Mouse (Mus musculus): ENCODE results near the gene Rcor3. TPM values are rescaled to one million over a fixed set of nuclear protein-coding genes. Genes with fewer than 3 reads are reported as not detected.
A peak's percentile ranks its signal among the peaks of the same experiment; 100 is the strongest.

Gene Rcor3
- total RNA-seq, 4 experiments from 2014 or later, result 33.0 to 37.9 (median 34.3) TPM

DNA sequence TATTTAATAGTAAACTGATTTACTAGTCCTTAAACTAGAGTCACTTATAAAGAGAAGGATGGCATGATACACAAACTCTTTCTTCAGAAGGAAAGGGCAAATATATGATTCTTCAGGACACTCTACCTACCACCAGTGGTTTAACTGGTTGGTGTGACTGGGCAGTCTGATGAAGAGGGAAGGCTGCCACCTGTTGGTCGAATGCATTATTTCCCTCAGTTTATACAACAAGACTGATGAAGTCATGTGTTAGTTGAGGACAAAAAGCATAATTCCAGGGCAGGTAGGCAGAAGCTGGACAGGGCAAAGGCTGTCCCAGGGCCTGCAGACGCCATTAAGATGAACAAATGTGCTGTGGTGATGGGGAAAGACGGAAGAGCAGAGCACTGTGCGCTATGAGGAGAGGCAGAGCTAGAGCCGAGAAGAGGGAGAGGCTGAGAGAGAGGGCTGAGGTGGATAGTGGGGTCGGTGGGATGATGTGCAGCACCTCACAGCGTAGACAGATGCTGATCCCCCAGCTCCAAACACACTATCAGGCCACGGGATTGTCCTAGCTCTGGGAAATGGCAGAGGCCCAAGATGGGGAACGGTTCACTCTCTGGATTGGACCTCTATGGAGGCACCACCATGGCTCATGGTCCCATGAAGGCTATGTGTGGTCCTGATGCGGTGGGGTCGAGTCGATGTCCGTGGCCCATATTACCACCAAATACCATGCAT lies 43.3 kb downstream of the Rcor3 start:
- DNase-seq (ENCODE audit: low spot score in 2 of 2), result no peak

DNA sequence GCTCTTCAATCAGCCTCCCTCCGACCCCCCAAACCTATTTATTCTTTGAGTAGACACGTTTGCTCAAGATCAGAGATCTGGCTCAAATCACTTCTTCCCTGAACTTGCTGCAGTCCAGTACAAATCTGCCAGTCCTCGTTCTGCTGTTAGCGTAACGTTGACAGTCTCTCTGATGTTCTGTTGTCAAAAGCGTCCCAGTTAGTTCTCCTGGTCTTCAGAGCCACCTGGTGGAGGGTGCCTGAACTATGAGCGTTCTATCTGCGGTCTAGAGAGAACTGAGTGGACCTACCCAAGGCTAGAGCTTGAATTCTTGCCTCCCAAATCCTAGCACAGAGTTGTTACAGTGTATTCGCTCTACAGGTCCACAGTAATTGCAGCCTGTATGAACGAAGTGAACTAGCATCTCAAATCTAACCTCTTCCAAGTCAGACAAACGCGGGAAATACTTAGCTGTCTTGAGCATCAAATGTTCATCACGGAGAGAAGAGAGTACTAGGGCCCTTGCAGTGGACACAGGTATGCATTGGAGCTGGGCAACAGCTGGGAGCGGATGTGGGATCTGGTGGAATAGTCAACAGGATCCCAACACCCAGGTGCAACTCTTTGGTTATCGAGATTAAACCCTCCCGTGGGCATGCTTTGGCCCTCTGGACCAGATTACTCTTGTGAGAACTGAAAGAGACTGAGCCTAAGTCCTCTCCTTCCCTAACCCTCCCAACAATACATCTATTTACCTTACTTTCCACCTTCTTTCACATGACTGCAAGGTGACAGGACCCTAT lies 44.8 kb downstream of the Rcor3 start:
- DNase-seq (ENCODE audit: low spot score in 2 of 2), result peak; percentile 70 to 78

DNA sequence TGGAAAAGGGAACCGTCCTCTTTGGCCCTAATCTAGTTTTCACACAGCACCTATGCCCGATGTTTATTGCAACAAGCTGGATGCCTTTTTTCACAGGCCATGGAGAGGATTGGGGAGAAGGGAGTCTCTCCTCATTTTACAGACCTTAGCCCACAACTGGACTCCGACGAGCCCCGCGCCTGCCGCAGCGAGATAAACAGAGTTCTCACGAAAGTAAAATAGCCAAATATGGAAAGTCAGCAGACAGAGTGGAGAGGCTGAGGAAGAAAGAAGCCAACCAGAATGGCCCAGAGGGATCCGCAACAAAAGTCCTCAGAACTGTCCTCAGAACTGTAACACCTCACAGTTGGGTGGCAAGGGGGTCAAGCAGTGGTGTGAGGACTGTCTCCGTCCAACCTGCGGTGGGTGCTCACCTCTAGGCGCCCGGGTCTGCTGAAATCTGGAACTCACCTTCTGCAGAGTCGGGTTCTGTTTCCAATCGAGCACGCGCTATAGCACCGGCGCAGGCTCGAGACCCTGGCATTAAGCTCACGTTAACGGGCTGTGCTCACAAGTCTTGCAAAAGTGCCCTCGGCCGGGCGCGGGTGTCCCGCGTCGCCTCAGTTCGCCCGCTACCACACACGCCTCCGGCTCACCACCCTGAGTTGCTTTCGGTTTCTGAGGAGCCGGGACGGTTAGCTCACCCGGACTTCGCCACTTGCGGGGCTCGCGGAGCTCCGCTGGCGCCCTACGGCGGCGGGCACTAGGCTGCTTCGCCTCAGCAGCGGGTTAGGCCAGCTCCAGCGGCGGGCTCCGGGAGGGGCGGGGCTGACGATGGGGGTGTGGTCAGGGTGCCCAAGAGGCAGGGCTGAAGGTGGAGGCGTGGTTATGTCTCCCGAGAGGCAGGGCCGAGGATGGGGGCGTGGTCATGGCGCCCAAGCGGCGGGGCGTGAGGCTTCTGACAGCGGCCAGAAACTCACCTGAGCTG lies 45.8 kb downstream of the Rcor3 start, which contains the start of gene Traf5:
Gene Traf5 (minus strand): TSS at position 754 of the 967 bp plus-strand sequence.
- peak; percentile 86 to 92 for DNase-seq (ENCODE audit: low spot score in 2 of 2)

DNA sequence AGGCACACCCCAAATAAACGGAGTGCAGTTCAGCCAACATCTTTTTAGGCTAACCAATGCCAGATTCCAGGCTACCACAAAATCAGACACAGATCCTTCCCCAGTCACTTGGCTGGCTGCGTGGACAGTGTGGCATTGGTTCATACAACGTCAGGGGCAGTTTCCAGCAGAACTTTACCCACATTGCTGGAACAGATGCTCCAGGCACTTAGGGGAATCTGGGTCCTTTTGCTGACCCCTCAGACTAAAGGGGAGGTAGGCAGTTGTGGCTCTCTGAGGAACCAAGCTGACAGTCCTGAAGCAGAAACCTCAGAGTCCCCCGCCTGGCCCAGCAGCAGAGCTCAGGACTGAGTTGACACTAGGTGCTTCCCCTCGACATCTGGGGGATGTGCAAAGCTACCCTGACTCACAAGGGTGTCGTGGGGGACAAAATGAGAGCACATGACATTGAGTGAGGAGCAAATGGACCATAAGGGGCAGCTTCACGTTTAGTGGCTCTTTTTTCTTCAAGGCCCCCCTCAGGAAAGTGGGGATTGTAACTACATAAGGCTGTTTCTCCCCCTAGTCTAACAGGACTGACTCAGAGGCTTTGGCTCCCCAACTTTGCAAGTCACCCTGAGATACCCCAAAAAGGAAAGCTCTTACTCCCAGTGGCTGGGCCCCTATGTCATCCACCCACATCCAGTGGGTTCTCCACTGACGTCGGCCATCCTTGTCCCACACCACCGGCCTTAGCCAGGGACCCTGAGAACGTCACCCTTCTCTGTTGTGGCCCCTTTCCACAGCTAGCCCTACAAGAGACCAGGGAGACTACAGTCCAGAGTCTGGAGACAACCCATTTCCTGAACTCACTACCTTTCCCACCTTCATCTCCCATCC lies 46.9 kb downstream of the Rcor3 start:
- no peak for DNase-seq (ENCODE audit: low spot score in 2 of 2)

DNA sequence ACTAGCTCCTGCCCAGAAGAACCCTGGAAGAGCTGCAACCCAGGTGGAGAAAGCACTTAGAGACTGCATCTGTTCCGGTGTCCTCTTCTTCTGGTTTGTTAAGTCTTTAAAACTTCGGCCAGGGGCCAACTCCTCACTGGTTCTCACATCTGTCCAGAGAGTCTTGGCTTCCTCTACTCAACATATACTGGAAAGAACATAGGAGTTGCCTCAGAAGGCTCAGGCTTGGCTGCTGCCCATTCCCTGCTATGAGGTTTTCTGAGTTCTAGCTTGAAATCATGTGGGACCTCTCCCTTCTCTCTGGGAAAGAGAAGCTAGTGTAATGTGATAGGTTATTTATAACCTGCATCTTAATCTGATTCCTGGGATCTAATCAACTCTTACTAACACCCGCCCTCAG lies 47.6 kb downstream of the Rcor3 start:
- DNase-seq (ENCODE audit: low spot score in 2 of 2), result no peak

DNA sequence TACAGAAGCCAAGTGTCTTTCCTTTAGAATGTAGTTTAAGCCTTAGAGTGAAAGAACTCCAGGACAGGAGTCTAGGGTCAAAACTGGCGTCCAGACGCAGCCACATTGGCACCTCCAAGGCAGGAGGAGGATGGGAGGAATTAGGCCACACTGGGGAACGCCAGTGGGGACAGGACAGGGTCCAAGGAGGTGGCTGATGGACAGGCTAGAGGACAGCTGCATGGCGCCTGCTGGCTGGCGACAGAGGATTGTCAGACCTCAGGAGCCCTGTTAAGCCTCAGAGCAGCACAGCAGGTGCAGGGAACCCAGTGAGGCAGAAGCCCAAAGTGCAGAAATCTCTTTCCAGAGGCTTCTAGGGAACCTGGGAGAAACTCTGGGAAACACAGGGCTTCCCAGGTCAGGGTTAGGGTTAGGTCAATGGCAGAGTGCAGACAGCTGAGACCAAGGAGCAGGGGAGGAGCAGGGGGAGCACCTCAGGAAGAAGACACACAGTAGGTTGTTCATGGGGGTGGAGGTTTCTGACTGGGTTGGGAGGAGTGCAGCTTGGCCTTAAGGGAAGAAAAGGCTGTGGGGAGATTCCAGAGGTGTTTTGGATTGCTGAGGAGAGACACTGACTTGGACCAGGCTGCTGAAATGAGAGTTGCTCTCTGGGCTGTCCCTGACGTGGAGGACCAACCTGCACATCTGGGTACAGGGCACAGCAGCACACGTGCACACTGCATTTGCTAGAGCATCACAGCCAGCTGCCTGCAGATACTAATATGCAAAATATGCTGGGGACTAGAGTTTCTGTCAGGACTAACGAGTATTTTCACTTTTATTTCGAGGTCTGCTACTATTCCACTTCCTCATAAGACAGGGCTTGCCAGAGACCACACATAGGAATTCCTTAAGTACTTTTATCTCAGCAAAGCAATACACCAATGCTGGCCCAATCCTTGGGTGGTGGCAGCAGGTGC lies 48.4 kb downstream of the Rcor3 start:
- no peak for DNase-seq (ENCODE audit: low spot score in 2 of 2)

DNA sequence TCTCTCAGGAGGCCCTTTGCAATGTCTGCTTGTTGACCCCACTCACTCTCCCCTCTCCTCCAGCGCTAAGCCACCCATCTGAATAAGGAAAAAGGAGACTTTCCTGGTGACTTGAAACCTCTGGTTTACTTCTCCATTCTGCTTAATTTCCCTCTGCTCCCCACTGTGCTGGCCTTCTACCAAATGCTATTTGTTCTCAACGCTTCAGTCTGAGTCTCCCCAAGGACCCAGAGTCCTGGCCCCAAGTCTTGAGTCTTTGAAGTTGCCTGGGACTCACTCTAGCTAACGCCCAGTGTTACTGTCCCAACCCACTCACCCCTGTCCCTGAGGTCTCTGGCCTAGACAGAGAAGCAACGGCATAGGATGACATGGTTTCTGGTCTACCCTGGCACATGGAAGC lies 49.9 kb downstream of the Rcor3 start:
- DNase-seq (ENCODE audit: low spot score in 2 of 2), result no peak

DNA sequence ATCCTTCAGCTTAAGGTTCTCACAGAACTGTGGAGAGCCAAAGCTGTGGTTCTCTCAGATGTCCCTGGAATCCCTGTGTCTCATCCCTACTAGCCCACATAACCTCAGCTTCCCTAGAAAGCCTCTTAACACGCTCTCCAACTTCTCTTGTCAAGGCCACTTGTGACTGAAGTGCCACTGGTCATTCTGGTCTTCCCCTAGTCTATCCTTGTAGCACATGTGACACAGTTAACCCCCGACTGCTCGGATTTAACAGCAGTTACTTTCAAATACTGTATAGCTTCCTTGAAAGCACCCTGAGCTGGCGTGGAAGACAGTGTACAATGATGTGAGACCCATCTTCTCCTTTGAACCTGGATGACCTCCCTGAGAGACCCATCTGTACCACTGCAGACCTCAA lies 50.8 kb downstream of the Rcor3 start:
- no peak for DNase-seq (ENCODE audit: low spot score in 2 of 2)

DNA sequence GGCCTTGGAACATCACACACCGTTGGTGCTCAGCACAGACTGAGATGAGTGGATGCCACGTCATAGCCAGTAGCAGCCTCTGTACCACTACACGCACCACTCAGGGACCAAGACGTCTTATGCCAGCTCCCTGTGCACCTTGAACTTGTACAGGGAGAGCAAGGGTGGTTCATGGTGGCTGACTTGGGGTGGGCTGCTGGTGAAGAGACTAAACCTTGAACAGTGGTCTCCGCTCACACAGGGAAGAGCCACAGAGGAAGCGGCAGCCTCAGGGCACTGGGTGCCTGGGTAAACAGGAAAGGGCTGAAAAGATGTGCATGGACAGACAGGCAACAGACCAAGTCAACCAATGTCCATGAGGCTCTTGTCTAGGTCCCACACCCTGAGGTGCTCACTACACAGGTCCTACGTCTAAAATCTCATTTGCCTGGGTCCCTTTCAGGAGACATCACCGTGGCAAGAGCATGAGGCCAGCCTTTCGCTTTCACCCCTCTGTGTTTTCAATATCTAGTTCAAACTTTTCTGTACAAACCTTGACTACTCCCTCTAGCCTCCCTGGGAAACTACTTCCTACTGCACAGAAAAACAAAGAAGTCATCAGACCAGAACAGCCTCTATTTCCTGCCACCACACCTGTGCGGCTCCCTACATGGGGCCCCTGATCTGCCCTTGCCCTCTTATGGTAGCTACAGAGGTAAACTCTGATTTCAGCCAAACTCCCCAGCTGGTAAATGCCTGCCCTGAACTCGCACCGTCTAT lies 51.4 kb downstream of the Rcor3 start:
- no peak for DNase-seq (ENCODE audit: low spot score in 2 of 2)

DNA sequence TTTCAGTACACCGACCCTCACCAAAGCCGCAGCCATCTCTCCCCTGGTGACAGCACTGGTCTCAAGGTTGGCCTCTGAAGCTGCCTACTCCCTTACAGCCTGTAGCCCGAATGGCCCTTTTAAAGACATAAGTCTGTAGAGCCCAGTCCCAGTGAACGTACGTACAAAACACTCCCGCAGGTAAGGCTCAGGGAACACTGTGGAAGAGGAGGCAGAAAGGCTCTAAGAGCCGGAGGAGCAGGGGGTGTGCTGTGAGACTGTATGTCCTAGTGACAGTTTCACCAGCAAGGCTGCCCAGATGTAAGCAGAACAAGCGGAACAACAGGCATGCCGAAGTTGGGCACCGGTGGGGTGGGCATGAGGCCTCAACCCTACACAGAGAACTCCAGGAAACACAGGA lies 52.6 kb downstream of the Rcor3 start:
- DNase-seq (ENCODE audit: low spot score in 2 of 2), result no peak

DNA sequence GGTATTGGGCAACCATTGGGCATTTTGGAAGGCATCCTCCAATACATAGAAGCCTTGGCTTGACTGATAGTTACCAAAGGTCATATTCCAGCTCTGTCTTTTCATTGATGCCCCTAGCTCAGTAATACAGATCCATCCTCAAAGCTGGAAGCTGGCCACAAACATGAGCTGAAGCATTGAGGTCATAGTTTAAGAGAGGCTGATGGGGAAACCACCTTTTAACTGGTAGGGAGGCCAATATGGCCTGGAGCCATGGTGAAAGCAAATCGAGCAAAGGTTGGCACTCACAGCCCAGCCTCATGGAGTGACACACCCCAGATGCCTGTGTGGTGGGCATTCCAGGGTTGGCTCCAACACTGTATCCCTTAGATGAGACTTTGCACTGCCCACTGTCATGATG lies 55.2 kb downstream of the Rcor3 start:
- DNase-seq (ENCODE audit: low spot score in 2 of 2), result no peak

DNA sequence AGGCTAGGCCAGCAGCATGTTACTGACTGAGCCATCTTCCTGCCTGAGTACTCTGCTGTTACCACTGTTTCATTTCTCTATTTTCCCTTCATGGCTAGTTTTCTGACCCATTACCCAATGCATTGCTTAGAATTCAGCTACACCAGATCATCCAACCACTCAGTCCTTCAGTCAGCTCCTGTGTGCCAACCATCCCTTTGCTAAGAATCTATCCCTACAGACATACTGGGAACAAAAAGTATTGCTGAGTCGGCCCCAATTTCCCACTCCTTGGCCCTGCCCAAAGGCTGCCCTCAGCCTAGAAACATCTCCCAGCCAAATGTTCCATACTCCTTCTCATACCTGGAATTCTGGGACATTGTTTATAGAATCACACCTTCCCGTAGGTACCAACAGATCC lies 56.7 kb downstream of the Rcor3 start:
- DNase-seq (ENCODE audit: low spot score in 2 of 2), result no peak

DNA sequence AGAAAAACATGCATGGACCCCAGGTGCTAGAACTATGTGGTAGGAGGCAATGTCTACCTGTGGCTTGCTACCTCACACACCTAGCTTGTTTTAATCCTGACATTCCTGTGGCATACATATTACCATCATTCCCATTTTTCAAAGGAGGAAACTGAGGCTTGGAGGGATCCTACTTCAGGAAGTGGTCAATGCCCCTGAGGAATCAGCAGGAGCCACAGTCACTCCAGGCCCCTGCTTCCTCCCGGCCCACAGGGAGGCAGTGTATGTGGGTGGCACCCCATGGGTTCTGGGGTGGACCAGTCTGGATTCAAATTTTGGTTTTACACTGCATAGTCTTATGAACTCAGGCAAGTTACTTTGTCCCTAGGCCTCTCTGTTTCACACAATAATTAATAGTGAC lies 58.7 kb downstream of the Rcor3 start:
- DNase-seq (ENCODE audit: low spot score in 2 of 2), result no peak

DNA sequence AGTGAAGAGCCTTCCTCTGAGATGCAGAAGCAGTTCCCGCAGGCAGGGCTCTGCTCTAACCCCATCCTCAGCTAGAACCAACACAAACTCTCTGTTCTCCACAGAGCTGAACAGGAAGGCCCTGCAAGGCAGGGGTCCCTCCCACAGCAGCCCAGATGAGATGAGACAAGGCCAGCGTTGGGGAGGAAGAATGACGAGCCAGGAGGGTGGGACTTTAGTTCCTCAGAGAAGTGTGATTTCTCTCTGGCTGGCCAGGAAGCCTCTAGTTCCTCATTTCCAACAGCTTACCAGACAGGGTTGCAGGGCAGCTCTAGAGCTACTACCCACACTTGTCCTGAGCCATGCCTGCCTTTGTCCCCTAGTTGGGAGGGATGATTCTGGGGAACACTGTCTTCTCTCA lies 59.5 kb downstream of the Rcor3 start:
- no peak for DNase-seq (ENCODE audit: low spot score in 2 of 2)

DNA sequence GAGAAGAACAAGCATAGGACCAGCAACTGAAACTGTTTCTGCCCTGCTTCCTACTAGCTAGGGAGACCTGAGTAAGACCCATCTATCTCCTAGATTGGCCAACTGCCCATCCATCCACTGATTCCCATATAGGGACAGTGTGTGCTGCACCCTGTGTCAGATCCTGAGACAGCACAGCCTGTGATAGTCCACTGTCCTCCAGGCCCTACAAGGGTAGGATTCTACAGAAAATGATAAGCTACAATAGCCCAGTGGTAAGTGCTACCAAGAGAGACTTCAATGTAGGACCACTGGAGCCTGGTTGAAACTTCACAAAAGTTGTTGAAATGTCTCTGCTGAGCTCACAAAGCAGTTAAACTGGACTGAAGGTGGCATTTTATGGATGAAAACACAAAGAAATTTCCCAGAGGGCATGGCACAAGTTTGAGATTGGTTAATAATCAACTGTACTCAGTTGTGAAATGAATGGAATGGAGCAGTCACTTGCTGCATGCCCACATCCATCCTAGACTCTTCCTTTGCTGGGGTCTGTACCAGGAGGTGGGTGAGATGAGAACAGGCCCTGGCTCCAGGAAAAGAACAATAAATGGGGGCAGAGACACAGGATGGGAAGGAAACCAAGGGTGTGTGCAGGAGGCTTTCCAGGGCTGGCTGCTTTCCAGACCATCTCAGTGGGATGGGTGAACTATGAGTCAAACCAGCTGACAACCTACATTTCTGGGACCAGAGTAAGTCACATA lies 60.9 kb downstream of the Rcor3 start:
- DNase-seq (ENCODE audit: low spot score in 2 of 2), result no peak

DNA sequence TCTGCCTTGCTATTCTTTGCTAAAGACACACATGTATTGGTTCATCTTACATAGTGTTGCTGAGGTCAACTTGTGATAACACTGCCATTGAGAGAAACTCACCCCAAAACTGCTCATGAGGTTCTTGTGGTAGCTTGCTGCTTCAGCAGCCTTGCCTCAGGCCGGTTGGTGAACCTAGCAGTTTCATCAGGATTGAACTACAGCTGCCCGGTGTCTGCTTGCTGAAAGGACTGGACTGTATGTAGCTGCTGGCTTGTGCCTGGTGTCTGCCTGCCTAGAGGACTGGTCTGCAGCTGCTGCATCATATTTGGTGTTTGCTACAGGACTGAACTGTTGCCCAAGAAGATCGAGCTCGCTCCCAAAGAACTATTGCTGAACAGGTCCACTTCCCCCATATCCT lies 61.8 kb downstream of the Rcor3 start:
- no peak for DNase-seq (ENCODE audit: low spot score in 2 of 2)

DNA sequence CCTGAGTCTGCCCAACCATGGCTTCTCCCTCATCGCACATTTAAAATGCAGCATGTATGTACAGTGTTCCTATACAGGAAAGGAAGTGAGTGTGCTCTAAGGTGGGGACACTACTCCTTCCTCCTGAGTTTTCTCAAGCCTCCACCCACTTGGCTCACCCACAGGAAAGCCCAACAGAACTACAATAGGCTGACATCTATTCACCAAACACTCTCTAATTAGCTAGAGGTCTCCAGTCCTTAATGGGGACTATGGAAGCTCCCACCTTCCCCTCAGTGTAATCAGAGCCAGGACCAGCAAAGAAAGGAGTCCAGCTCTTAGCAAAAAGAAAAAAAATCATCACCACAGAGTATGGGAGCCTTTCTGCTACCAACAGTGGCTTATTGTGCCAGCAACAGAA lies 63.0 kb downstream of the Rcor3 start:
- DNase-seq (ENCODE audit: low spot score in 2 of 2), result no peak

DNA sequence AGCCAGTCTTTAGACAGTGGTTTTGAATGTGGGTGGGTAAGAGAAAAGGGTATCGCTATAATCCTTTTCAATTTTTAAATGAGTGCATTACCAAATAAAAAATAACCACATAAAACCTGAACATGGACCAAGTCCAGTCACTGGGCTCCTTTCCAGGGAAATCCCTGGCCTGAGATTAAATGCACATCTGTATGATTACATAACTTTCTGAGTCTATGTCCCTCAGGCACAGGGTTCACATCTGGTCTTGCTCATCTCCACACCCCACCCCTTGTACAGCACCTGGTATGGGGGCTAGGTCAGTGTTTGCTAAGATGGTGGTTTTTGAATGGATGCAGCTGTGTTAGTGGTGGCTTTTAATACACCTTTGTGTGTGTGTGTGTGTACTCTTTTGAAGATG lies 65.4 kb downstream of the Rcor3 start:
- DNase-seq (ENCODE audit: low spot score in 2 of 2), result no peak
